19 mouse cellular contexts compared by ENCODE assay signal in genomic region chr12:104869737-104870136, GRCm38 (mm10). TPM values are rescaled to one million over a fixed set of nuclear protein-coding genes. Genes with fewer than 3 reads are reported as not detected.
"Had no signal": no experiment of that assay in that cellular context is flagged by ENCODE, and none has a peak within 500 bp of the region (broad histone marks: within the 10 kb centered on the region; RNA-seq: fewer than 3 reads in every experiment).

No protein-coding gene starts in this region.

- H3K36me3 ChIP-seq: midbrain, embryonic 10.5 days; midbrain, embryonic 13.5 days; midbrain, embryonic 15.5 days; neural tube, embryonic 13.5 days; neural tube, embryonic 15.5 days had no signal

- H3K4me2 ChIP-seq: lung, embryonic 14.5 days; midbrain, embryonic 13.5 days; midbrain, embryonic 15.5 days; neural tube, embryonic 13.5 days; neural tube, embryonic 15.5 days had no signal

- DNase-seq: lung, adult 18-20 months; lung, embryonic 14.5 days; lung, postnatal 10 days; lung, postnatal 4 days; retina, postnatal 1 day; right cerebral cortex, adult 18-20 months; right cerebral cortex, postnatal 25 days; right cerebral cortex, postnatal 4 days; spleen, adult 18-20 months; thymus, adult 18-20 months; thymus, postnatal 14 days; thymus, postnatal 36 days had no signal

- ATAC-seq: midbrain, embryonic 13.5 days; midbrain, embryonic 15.5 days had no signal

- H3K4me3 ChIP-seq: midbrain, embryonic 10.5 days; midbrain, embryonic 13.5 days; midbrain, embryonic 15.5 days; myocyte; neural tube, embryonic 13.5 days; neural tube, embryonic 15.5 days had no signal

- H3K27me3 ChIP-seq: midbrain, embryonic 15.5 days; neural tube, embryonic 13.5 days had no signal

- H3K9ac ChIP-seq: lung, embryonic 14.5 days; midbrain, embryonic 13.5 days; midbrain, embryonic 15.5 days; neural tube, embryonic 13.5 days; neural tube, embryonic 15.5 days had no signal

- H3K27ac ChIP-seq: midbrain, embryonic 10.5 days; midbrain, embryonic 13.5 days; midbrain, embryonic 15.5 days; neural tube, embryonic 13.5 days; neural tube, embryonic 15.5 days had no signal

- H3K9me3 ChIP-seq: midbrain, embryonic 10.5 days; midbrain, embryonic 13.5 days; midbrain, embryonic 15.5 days; neural tube, embryonic 13.5 days; neural tube, embryonic 15.5 days had no signal

RNA-seq across cellular contexts. Expression of gene Clmn, which starts 4.9 kb away (rescaled TPM):
- total RNA-seq: megakaryocyte-erythroid progenitor cell, adult 5-6 weeks had no signal
